Mouse (Mus musculus): ENCODE results near the gene Tbc1d2. TPM values are rescaled to one million over a fixed set of nuclear protein-coding genes. Genes with fewer than 3 reads are reported as not detected.

The Tbc1d2 gene
- polyA plus RNA-seq, 1 experiment from 2014 or later, result 3.1 TPM

DNA sequence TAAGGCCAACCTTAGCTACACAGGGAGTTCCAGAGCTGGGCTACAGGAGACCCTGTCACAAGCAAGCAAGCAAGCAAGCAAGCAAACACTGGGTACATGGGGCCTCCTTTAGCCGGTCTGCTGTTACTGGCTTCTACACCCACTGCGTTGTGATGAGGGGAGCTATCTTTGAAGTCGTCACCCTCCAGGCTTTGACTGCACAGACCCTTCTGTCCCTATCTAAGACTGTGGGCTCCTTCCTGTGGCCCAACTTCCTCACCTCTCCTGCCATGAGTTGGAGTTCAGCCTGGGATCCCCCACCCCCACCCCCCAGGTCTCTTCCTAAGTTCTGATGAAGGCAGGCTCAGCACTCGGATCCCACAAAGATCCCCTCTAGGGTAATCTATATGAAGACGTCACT lies 88.0 kb downstream of the Tbc1d2 start:
- H3K4me1 ChIP-seq (ENCODE audit: control insufficient read depth, insufficient read depth, low read length), result peaks cover 5% of the 10 kb centered on the region; the same call in 1 of the 2 replicates
- H3K36me3 ChIP-seq (ENCODE audit: control insufficient read depth, insufficient read depth, low read length), result no peaks in the 10 kb centered on the region
- H3K27ac ChIP-seq (ENCODE audit: low read length), result no peak overlapping the region
- H3K9me3 ChIP-seq (replicated peaks; ENCODE audit: control insufficient read depth, low read length), result no peaks in the 10 kb centered on the region
- H3K27me3 ChIP-seq (ENCODE audit: control insufficient read depth, insufficient read depth, low read length), result no peaks in the 10 kb centered on the region
- 72% methylated on average over 5 of the region's 5 CpGs for WGBS
- H3K4me2 ChIP-seq (ENCODE audit: low read depth, low read length), result no peak overlapping the region
- H3K9ac ChIP-seq (ENCODE audit: low read length), result no peak overlapping the region
- H3K4me3 ChIP-seq (replicated peaks; ENCODE audit: low read length), result no peak overlapping the region
- ATAC-seq (ENCODE audit: insufficient read depth, low FRiP score), result no peak

DNA sequence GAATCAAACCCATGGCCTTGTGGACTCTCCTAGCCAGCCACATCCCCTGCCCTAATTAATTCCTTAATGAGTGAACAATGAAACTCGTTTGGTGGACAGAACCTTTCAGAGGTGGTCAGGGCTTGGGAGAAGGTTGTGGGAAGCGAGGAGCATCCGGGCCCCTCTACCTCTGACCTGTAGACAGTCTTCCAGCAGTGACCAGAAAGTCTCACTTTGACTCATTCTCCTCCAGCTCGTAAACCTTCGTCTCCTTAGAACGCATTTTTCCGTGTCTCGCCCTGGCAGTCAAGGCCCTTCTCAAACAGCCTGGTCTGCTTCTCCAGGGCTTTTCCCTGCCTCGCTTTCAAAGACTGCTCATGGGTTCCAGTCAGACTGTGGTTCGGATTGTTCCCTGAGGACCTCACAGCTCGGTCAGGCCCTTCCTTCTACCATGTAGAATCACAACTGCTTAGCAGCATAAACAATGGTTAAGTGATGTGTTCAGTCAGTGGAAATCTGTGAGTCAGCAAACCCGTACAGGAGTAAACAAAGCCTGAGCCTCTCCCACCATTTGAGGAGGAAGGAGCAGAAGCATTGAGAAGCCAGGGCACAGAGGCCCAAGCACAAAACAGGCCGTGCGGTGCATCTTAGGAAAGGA lies 89.8 kb downstream of the Tbc1d2 start:
- 66% methylated on average over 14 of the region's 14 CpGs for WGBS
- H3K36me3 ChIP-seq (ENCODE audit: control insufficient read depth, insufficient read depth, low read length), result no peaks in the 10 kb centered on the region
- H3K9ac ChIP-seq (ENCODE audit: low read length), result 0 out of 2 replicates have a peak overlapping the region, but pooled peaks have one; percentile 15
- no peak overlapping the region for H3K4me3 ChIP-seq (replicated peaks; ENCODE audit: low read length)
- H3K27me3 ChIP-seq (ENCODE audit: control insufficient read depth, insufficient read depth, low read length), result no peaks in the 10 kb centered on the region
- no peak overlapping the region for H3K4me2 ChIP-seq (ENCODE audit: low read depth, low read length)
- peak; percentile 27; the same call in 1 of the 2 replicates for ATAC-seq (ENCODE audit: insufficient read depth, low FRiP score)
- H3K27ac ChIP-seq (ENCODE audit: low read length), result peak overlapping the region; percentile 81
- H3K9me3 ChIP-seq (replicated peaks; ENCODE audit: control insufficient read depth, low read length), result no peaks in the 10 kb centered on the region
- H3K4me1 ChIP-seq (ENCODE audit: control insufficient read depth, insufficient read depth, low read length), result peaks cover 5% of the 10 kb centered on the region; the same call in 1 of the 2 replicates

DNA sequence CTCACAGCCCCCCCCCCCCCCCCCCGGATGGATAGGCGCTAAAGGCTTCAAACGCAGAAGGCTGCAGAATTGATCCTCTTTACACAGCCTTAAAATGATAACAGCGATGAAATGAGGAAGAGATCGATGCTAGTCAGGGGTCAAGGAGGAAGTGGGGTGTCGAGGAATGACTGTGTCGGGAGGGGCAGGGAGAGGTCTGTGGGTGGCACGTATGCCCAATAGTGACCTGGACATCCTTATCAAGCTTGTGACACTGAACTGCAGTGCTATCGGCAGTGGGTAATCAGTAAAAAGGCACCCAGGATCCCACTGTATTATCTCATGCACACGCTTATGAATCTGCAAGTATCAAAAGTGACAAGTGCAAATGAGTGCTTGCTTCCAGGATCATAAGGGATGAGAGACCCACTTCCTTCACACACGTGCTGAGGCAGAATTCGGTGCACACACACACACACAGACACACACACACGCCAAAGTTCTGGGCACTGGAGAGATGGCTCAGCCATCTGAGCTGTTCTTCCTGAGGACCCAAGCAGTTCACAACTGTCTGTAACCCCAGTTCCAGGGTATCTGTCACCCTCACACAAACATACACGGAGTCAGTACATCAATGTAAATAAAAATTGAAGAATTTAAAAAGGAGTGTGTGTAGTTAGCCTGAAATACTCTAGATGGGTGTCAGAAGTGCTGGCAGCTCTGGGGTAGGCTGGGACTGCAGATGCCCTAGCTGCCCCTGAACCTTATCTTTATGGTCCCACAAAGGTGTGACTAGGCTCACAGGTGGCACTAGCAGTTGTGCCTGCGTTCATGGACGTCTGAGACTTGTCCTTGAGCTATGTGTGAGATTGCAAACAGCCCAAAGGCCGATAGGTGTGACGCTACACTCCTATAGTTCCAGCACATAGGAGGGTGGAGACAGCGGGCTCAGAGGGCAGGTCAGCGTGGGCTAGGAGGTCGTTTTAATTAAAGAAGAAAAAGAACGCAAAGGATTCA lies 91.0 kb downstream of the Tbc1d2 start:
- H3K9ac ChIP-seq (ENCODE audit: low read length), result no peak overlapping the region
- H3K4me1 ChIP-seq (ENCODE audit: control insufficient read depth, insufficient read depth, low read length), result peaks cover 4% of the 10 kb centered on the region
- H3K27me3 ChIP-seq (ENCODE audit: control insufficient read depth, insufficient read depth, low read length), result no peaks in the 10 kb centered on the region
- ATAC-seq (ENCODE audit: insufficient read depth, low FRiP score), result peak; percentile 26; the same call in 1 of the 2 replicates
- H3K4me3 ChIP-seq (replicated peaks; ENCODE audit: low read length), result no peak overlapping the region
- no peaks in the 10 kb centered on the region for H3K9me3 ChIP-seq (replicated peaks; ENCODE audit: control insufficient read depth, low read length)
- peak overlapping the region; percentile 25; the same call in 1 of the 2 replicates for H3K27ac ChIP-seq (ENCODE audit: low read length)
- no peaks in the 10 kb centered on the region for H3K36me3 ChIP-seq (ENCODE audit: control insufficient read depth, insufficient read depth, low read length)
- no peak overlapping the region for H3K4me2 ChIP-seq (ENCODE audit: low read depth, low read length)
- WGBS, result 55% methylated on average over 21 of the region's 22 CpGs

DNA sequence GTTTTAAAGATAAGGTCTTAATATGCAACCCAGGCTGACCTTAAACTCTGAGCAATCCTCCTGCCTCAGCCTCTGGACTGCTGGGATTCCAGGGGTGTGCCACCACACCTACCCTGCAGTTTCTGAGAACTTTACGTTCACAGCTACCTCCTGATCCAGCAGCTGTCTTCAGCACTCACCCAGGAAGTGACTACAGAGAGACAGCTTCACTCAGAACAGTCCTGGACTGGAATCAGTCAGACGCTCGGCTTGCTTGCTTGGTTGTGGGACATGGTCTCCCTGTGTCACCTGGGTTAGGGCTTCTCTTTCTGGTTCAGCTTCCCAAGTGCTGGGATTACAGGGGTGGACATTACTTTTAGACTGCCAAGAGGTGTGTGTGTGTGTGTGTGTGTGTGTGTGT lies 93.1 kb downstream of the Tbc1d2 start:
- WGBS, result 84% methylated on average over 3 of the region's 3 CpGs
- Histone ChIP-seq H3K27ac (ENCODE audit: low read length) (no peak overlapping the region), H3K36me3 (ENCODE audit: control insufficient read depth, insufficient read depth, low read length) (no peaks in the 10 kb centered on the region), H3K9ac (ENCODE audit: low read length) (no peak overlapping the region), H3K4me3 (replicated peaks; ENCODE audit: low read length) (no peak overlapping the region), H3K4me1 (ENCODE audit: control insufficient read depth, insufficient read depth, low read length) (peaks cover 10% of the 10 kb centered on the region), H3K27me3 (ENCODE audit: control insufficient read depth, insufficient read depth, low read length) (no peaks in the 10 kb centered on the region), H3K9me3 (replicated peaks; ENCODE audit: control insufficient read depth, low read length) (no peaks in the 10 kb centered on the region), H3K4me2 (ENCODE audit: low read depth, low read length) (no peak overlapping the region)
- ATAC-seq (ENCODE audit: insufficient read depth, low FRiP score), result no peak

DNA sequence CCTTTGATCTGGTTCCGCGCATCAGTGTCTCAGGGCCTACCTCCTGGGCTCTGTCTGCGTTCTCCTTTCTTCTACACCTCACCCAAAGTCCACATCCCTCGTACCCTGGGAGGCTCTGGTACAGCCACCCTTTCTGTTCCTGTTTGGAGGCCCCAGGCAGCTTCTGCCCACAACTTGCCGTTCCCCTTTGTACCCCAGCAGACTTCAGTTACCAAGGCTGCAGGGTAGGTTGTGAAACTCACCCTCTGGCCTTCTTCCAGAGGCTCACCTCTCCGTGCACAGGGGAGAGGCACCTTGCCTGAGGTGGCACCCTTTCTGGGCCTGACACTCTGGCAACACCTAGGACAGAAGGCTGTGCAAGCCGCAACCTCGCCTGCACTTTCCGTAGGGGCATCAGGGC lies 94.2 kb downstream of the Tbc1d2 start:
- no peak overlapping the region for H3K4me3 ChIP-seq (replicated peaks; ENCODE audit: low read length)
- WGBS, result 83% methylated on average over 9 of the region's 9 CpGs
- H3K4me1 ChIP-seq (ENCODE audit: control insufficient read depth, insufficient read depth, low read length), result peaks cover 10% of the 10 kb centered on the region
- H3K4me2 ChIP-seq (ENCODE audit: low read depth, low read length), result no peak overlapping the region
- no peaks in the 10 kb centered on the region for H3K36me3 ChIP-seq (ENCODE audit: control insufficient read depth, insufficient read depth, low read length)
- peak overlapping the region; percentile 87 for H3K27ac ChIP-seq (ENCODE audit: low read length)
- H3K9me3 ChIP-seq (replicated peaks; ENCODE audit: control insufficient read depth, low read length), result no peaks in the 10 kb centered on the region
- no peaks in the 10 kb centered on the region for H3K27me3 ChIP-seq (ENCODE audit: control insufficient read depth, insufficient read depth, low read length)
- peak; percentile 50; the same call in 1 of the 2 replicates for ATAC-seq (ENCODE audit: insufficient read depth, low FRiP score)
- no peak overlapping the region for H3K9ac ChIP-seq (ENCODE audit: low read length)

Other genes starting within 250 kb of the Tbc1d2 start
- 16.6 and 17.6 TPM in 2 replicates for gene Hemgn, start 236.7 kb downstream of the Tbc1d2 start, polyA plus RNA-seq (2015; fragmentation: Nextera tagmentation; extraction: Ambion mirVana)
- gene Anp32b, start 199.3 kb downstream of the Tbc1d2 start, polyA plus RNA-seq (2015; fragmentation: Nextera tagmentation; extraction: Ambion mirVana), result 184 and 201 TPM in 2 replicates
- 90.7 and 101 TPM in 2 replicates for gene Nans, start 161.0 kb downstream of the Tbc1d2 start, polyA plus RNA-seq (2015; fragmentation: Nextera tagmentation; extraction: Ambion mirVana)
- 4.4 and 5.7 TPM in 2 replicates for gene Trim14, start 114.1 kb downstream of the Tbc1d2 start, polyA plus RNA-seq (2015; fragmentation: Nextera tagmentation; extraction: Ambion mirVana)
- 26.4 and 27.1 TPM in 2 replicates for gene Coro2a, start 48.0 kb downstream of the Tbc1d2 start, polyA plus RNA-seq (2015; fragmentation: Nextera tagmentation; extraction: Ambion mirVana)

All from stomach, embryonic 16.5 days (tissue).